Comparison of ENCODE assay signal across 20 mouse cellular contexts in genomic region chr3:55122336-55122870, GRCm38 (mm10). TPM values are rescaled to one million over a fixed set of nuclear protein-coding genes. Genes with fewer than 3 reads are reported as not detected.
"Had no signal": no experiment of that assay in that cellular context is flagged by ENCODE, and none has a peak within 500 bp of the region (broad histone marks: within the 10 kb centered on the region; RNA-seq: fewer than 3 reads in every experiment).

No protein-coding gene starts in this region.

- H3K27me3 ChIP-seq: limb, embryonic 12.5 days; liver, embryonic 13.5 days; lung, embryonic 15.5 days; midbrain, embryonic 12.5 days; neural tube, embryonic 15.5 days had no signal

- H3K4me2 ChIP-seq: limb, embryonic 12.5 days; liver, embryonic 13.5 days; lung, embryonic 15.5 days; midbrain, embryonic 12.5 days; neural tube, embryonic 15.5 days had no signal

- DNase-seq: kidney, postnatal 36 days; layer of hippocampus, adult 9-11 months; layer of hippocampus, postnatal 36 days; liver; liver, embryonic 13.5 days; liver, postnatal 0 days; lung, postnatal 14 days; right cerebral cortex, adult 18-20 months; thymus, postnatal 14 days had no signal

- H3K4me3 ChIP-seq: limb, embryonic 12.5 days; liver, embryonic 13.5 days; lung, embryonic 15.5 days; midbrain, embryonic 12.5 days; neural tube, embryonic 15.5 days had no signal

- ATAC-seq: liver, postnatal 0 days; midbrain, embryonic 16.5 days had no signal

RNA-seq across cellular contexts. Expression of gene Ccdc169, which starts 14.7 kb away (rescaled TPM):
- total RNA-seq: megakaryocyte-erythroid progenitor cell, adult 5-6 weeks had no signal
- polyA plus RNA-seq: kidney, embryonic 16.5 days; liver, embryonic 13.5 days; liver, postnatal 0 days; lung, embryonic 15.5 days; midbrain, embryonic 12.5 days; neural tube, embryonic 15.5 days had no signal

RNA-seq across cellular contexts. Expression of gene Sohlh2, which starts 59.4 kb away (rescaled TPM):
- total RNA-seq: layer of hippocampus, adult 18-20 months; layer of hippocampus, postnatal 36 days; left cerebral cortex, adult 8-10 months; left cerebral cortex, postnatal 25 days; megakaryocyte-erythroid progenitor cell, adult 5-6 weeks had no signal
- polyA plus RNA-seq: kidney, embryonic 16.5 days; limb, embryonic 12.5 days; liver, embryonic 13.5 days; liver, postnatal 0 days; midbrain, embryonic 12.5 days; midbrain, embryonic 16.5 days; neural tube, embryonic 15.5 days; stomach, postnatal 0 days had no signal
